Mouse (Mus musculus): ENCODE results near the gene Mki67.

GRCm38 (mm10) chr7:135716968-135717557 is 902 bp upstream of the Mki67 start:
- TF ChIP-seq POLR2A (IDR thresholded peaks at IDR 0.05; ENCODE audit: borderline replicate concordance, extremely low read depth, low read depth, low read length): no peak
- no peak for TF ChIP-seq CTCF (IDR thresholded peaks at IDR 0.05; ENCODE audit: insufficient read depth, low read length)

Measured in lung, adult 2 months (tissue).